8 mouse cellular contexts compared by ENCODE assay signal in genomic region chr1:131244536-131245088, GRCm38 (mm10). TPM values are rescaled to one million over a fixed set of nuclear protein-coding genes. Genes with fewer than 3 reads are reported as not detected.
DNase-seq lines count a peak whose midpoint lies in the region; ATAC-seq and TF ChIP-seq lines count a peak whose summit lies in the region.

No protein-coding gene starts in this region.

- H3K4me2 ChIP-seq in midbrain, embryonic 14.5 days (ENCODE audit: low read length) = peak overlapping the region; percentile 95

- peaks cover 8% of the 10 kb centered on the region; the same call in 1 of the 2 replicates for H3K4me1 ChIP-seq in midbrain, embryonic 14.5 days (ENCODE audit: control insufficient read depth, insufficient read depth, low read length)

- H3K27ac ChIP-seq in layer of hippocampus, adult 2 months = peak overlapping the region; percentile 81
- H3K27ac ChIP-seq in midbrain, embryonic 14.5 days (replicated peaks; ENCODE audit: low read depth, low read length) = 0 out of 2 replicates have a peak overlapping the region, but pooled peaks have one; percentile 8

- peak overlapping the region; percentile 88 for H3K4me3 ChIP-seq in layer of hippocampus, adult 2 months
- peak overlapping the region; percentile 74 for H3K4me3 ChIP-seq in midbrain, embryonic 14.5 days (replicated peaks; ENCODE audit: low read depth, low read length)

- WGBS in midbrain, embryonic 14.5 days = under 1% methylated on average over 57 of the region's 57 CpGs

- peaks cover 28% of the 10 kb centered on the region for H3K27me3 ChIP-seq in midbrain, embryonic 14.5 days (ENCODE audit: control insufficient read depth, insufficient read depth, low read length)

- no peaks in the 10 kb centered on the region for H3K36me3 ChIP-seq in midbrain, embryonic 14.5 days (ENCODE audit: control insufficient read depth, insufficient read depth, low read length)

- DNase-seq in layer of hippocampus, adult 2 months (ENCODE audit: low spot score in 2 of 2) = no peak
- DNase-seq in layer of hippocampus, adult 8-10 months (ENCODE audit: low spot score in 2 of 2) = no peak
- peak; percentile 45 for DNase-seq in ZHBTc4 (ENCODE audit: low read depth, low spot score)
- peak; percentile 62 to 73 for DNase-seq in cerebellum, postnatal 10 days
- peak; percentile 50 for DNase-seq in midbrain, embryonic 14.5 days
- no peak for DNase-seq in spleen, postnatal 14 days (ENCODE audit: low spot score in 2 of 2)
- no peak for DNase-seq in retina, postnatal 1 day

- no peaks in the 10 kb centered on the region for H3K9me3 ChIP-seq in midbrain, embryonic 14.5 days (ENCODE audit: control insufficient read depth, low read length)

- TF ChIP-seq CTCF in layer of hippocampus, adult 2 months (conservative IDR thresholded peaks at IDR 0.05) = no peak

- H3K9ac ChIP-seq in midbrain, embryonic 14.5 days (replicated peaks; ENCODE audit: low read length) = peak overlapping the region; percentile 81

- peak; percentile 31 for ATAC-seq in inflammation-experienced regulatory T-cells, adult 6 months
- ATAC-seq in midbrain, embryonic 14.5 days (ENCODE audit: low FRiP score, low TSS enrichment) = peak; percentile 12; the same call in 1 of the 2 replicates

RNA-seq across cellular contexts. Expression of gene Rassf5, which starts 0.4 kb away (rescaled TPM):
- total RNA-seq in layer of hippocampus, adult 2 months (2021) = 10 to 100 TPM; 17.2 to 18.4 TPM
- 10 to 100 TPM; 17.6 to 21.5 (median 18.6) TPM for total RNA-seq in layer of hippocampus, adult 8-10 months (2022)
- polyA plus RNA-seq in inflammation-experienced regulatory T-cells, adult 6 months (2017; shearing (Covaris generic)) = 100 to 1,000 TPM; 267 to 383 (median 370) TPM
- polyA plus RNA-seq in midbrain, embryonic 14.5 days (2014; fragmentation: Nextera tagmentation; extraction: Ambion mirVana) = 2.9 and 3.0 TPM in 2 replicates

RNA-seq across cellular contexts. Expression of gene Ikbke, which starts 34.8 kb away (rescaled TPM):
- 1 to 10 TPM; 2.1 to 3.2 TPM for total RNA-seq in layer of hippocampus, adult 2 months (2021)
- 1 to 10 TPM; 1.8 to 4.9 (median 3.4) TPM for total RNA-seq in layer of hippocampus, adult 8-10 months (2022)
- 100 to 1,000 TPM in 2 of 3 experiments, 10 to 100 TPM in 1; 58.5 to 121 (median 105) TPM for polyA plus RNA-seq in inflammation-experienced regulatory T-cells, adult 6 months (2017; shearing (Covaris generic))
- polyA plus RNA-seq in midbrain, embryonic 14.5 days (2014; fragmentation: Nextera tagmentation; extraction: Ambion mirVana) = 0.22 and 0.87 TPM in 2 replicates

Comparison
In these comparisons a context has a peak if more than half of its experiments do, and no peak if none do; other contexts are left out.
1. DNase-seq: peak in ZHBTc4 (single experiment), cerebellum, postnatal 10 days (2 of 2) and midbrain, embryonic 14.5 days (single experiment); none in layer of hippocampus, adult 2 months (0 of 2), layer of hippocampus, adult 8-10 months (0 of 2), spleen, postnatal 14 days (0 of 2) and retina, postnatal 1 day (single experiment).